Mouse (Mus musculus): ENCODE measurements at regions not wholly inside any gene's neighbourhood (a gene's known extent, or its start where the extent isn't known, plus 50 kb on each side); places are given as distances from the start of the nearest gene placed in this dataset.

- H3K27ac ChIP-seq = no peak overlapping the region
- H3K27me3 ChIP-seq = no peaks in the 10 kb centered on the region
- H3K4me2 ChIP-seq = no peak overlapping the region
- H3K36me3 ChIP-seq = no peaks in the 10 kb centered on the region
- no peak for ATAC-seq (ENCODE audit: insufficient number of reproducible peaks, insufficient read depth, low FRiP score, low TSS enrichment, low read depth)
- WGBS = 77% methylated on average over 3 of the region's 3 CpGs
- H3K9me3 ChIP-seq = no peaks in the 10 kb centered on the region
- no peaks in the 10 kb centered on the region for H3K4me1 ChIP-seq
- H3K4me3 ChIP-seq = no peak overlapping the region
- H3K9ac ChIP-seq = no peak overlapping the region
These were observed 88.4 kb downstream of the AI593442 start for GRCm38 (mm10) chr9:52591188-52591587.

- WGBS = 49% methylated on average over 4 of the region's 4 CpGs
- H3K27me3 ChIP-seq = no peaks in the 10 kb centered on the region
- H3K9ac ChIP-seq = no peak overlapping the region
- H3K4me1 ChIP-seq = 0 out of 2 replicates have a peak, but pooled peaks cover 5% of the 10 kb centered on the region
- H3K36me3 ChIP-seq = no peaks in the 10 kb centered on the region
- H3K4me2 ChIP-seq = no peak overlapping the region
- H3K9me3 ChIP-seq = no peaks in the 10 kb centered on the region
- H3K4me3 ChIP-seq = no peak overlapping the region
- ATAC-seq (ENCODE audit: insufficient number of reproducible peaks, insufficient read depth, low FRiP score, low TSS enrichment, low read depth) = no peak
- no peak overlapping the region for H3K27ac ChIP-seq
These were observed 105.5 kb downstream of the AI593442 start for GRCm38 (mm10) chr9:52574066-52574465.

GRCm38 (mm10) chr9:52551577-52552281 is 127.9 kb downstream of the AI593442 start:
- Histone ChIP-seq H3K36me3 (no peaks in the 10 kb centered on the region), H3K4me2 (no peak overlapping the region), H3K9ac (no peak overlapping the region), H3K27me3 (no peaks in the 10 kb centered on the region), H3K4me3 (no peak overlapping the region), H3K4me1 (no peaks in the 10 kb centered on the region), H3K9me3 (no peaks in the 10 kb centered on the region), H3K27ac (no peak overlapping the region)
- 44% methylated on average over 2 of the region's 2 CpGs for WGBS
- ATAC-seq (ENCODE audit: insufficient number of reproducible peaks, insufficient read depth, low FRiP score, low TSS enrichment, low read depth) = no peak

GRCm38 (mm10) chr9:52546071-52546470 is 133.5 kb downstream of the AI593442 start:
- ATAC-seq (ENCODE audit: insufficient number of reproducible peaks, insufficient read depth, low FRiP score, low TSS enrichment, low read depth) = no peak
- Histone ChIP-seq H3K9me3 (no peaks in the 10 kb centered on the region), H3K9ac (no peak overlapping the region), H3K4me3 (no peak overlapping the region), H3K4me1 (no peaks in the 10 kb centered on the region), H3K4me2 (no peak overlapping the region), H3K36me3 (no peaks in the 10 kb centered on the region), H3K27me3 (no peaks in the 10 kb centered on the region), H3K27ac (no peak overlapping the region)
- WGBS = 55% methylated on average over 2 of the region's 2 CpGs

GRCm38 (mm10) chr9:52539086-52539485 is 140.5 kb downstream of the AI593442 start:
- Histone ChIP-seq H3K4me3 (no peak overlapping the region), H3K4me2 (no peak overlapping the region), H3K36me3 (no peaks in the 10 kb centered on the region), H3K9me3 (no peaks in the 10 kb centered on the region), H3K27ac (no peak overlapping the region), H3K27me3 (no peaks in the 10 kb centered on the region), H3K4me1 (no peaks in the 10 kb centered on the region), H3K9ac (no peak overlapping the region)
- 82% methylated on average over 3 of the region's 3 CpGs for WGBS
- no peak for ATAC-seq (ENCODE audit: insufficient number of reproducible peaks, insufficient read depth, low FRiP score, low TSS enrichment, low read depth)

GRCm38 (mm10) chr9:52529444-52529915 is 150.1 kb downstream of the AI593442 start:
- H3K4me2 ChIP-seq = no peak overlapping the region
- 69% methylated on average over 6 of the region's 6 CpGs for WGBS
- no peaks in the 10 kb centered on the region for H3K9me3 ChIP-seq
- no peaks in the 10 kb centered on the region for H3K4me1 ChIP-seq
- H3K4me3 ChIP-seq = no peak overlapping the region
- H3K27me3 ChIP-seq = no peaks in the 10 kb centered on the region
- no peak for ATAC-seq (ENCODE audit: insufficient number of reproducible peaks, insufficient read depth, low FRiP score, low TSS enrichment, low read depth)
- no peak overlapping the region for H3K27ac ChIP-seq
- H3K36me3 ChIP-seq = no peaks in the 10 kb centered on the region
- H3K9ac ChIP-seq = no peak overlapping the region

- 83% methylated on average over 3 of the region's 3 CpGs for WGBS
- Histone ChIP-seq H3K9ac (no peak overlapping the region), H3K27me3 (no peaks in the 10 kb centered on the region), H3K4me3 (no peak overlapping the region), H3K9me3 (0 out of 2 replicates have a peak, but pooled peaks cover 5% of the 10 kb centered on the region), H3K36me3 (no peaks in the 10 kb centered on the region), H3K4me1 (peaks cover under 1% of the 10 kb centered on the region; the same call in 1 of the 2 replicates), H3K27ac (no peak overlapping the region), H3K4me2 (no peak overlapping the region)
- ATAC-seq (ENCODE audit: insufficient number of reproducible peaks, insufficient read depth, low FRiP score, low TSS enrichment, low read depth) = no peak
These were observed 179.1 kb downstream of the AI593442 start for GRCm38 (mm10) chr9:52500487-52500886.

- H3K36me3 ChIP-seq = no peaks in the 10 kb centered on the region
- H3K4me1 ChIP-seq = peaks cover 12% of the 10 kb centered on the region; the same call in 1 of the 2 replicates
- H3K4me2 ChIP-seq = no peak overlapping the region
- no peak overlapping the region for H3K4me3 ChIP-seq
- no peak overlapping the region for H3K9ac ChIP-seq
- 36% methylated on average over 8 of the region's 8 CpGs for WGBS
- no peaks in the 10 kb centered on the region for H3K27me3 ChIP-seq
- ATAC-seq (ENCODE audit: insufficient number of reproducible peaks, insufficient read depth, low FRiP score, low TSS enrichment, low read depth) = no peak
- H3K9me3 ChIP-seq = no peaks in the 10 kb centered on the region
- peak overlapping the region; percentile 44; the same call in 1 of the 2 replicates for H3K27ac ChIP-seq
These were observed 183.9 kb downstream of the AI593442 start for GRCm38 (mm10) chr9:52495483-52496270.

GRCm38 (mm10) chr9:52492947-52493505 is 186.6 kb downstream of the AI593442 start:
- H3K9me3 ChIP-seq = no peaks in the 10 kb centered on the region
- 29% methylated on average over 2 of the region's 2 CpGs for WGBS

GRCm38 (mm10) chr9:52473555-52474196 is 205.9 kb downstream of the AI593442 start:
- H3K27me3 ChIP-seq = no peaks in the 10 kb centered on the region
- H3K4me2 ChIP-seq = no peak overlapping the region
- H3K36me3 ChIP-seq = no peaks in the 10 kb centered on the region
- no peak for ATAC-seq (ENCODE audit: insufficient number of reproducible peaks, insufficient read depth, low FRiP score, low TSS enrichment, low read depth)
- 83% methylated on average over 11 of the region's 11 CpGs for WGBS
- H3K4me3 ChIP-seq = no peak overlapping the region
- H3K4me1 ChIP-seq = no peaks in the 10 kb centered on the region
- H3K27ac ChIP-seq = no peak overlapping the region
- H3K9me3 ChIP-seq = no peaks in the 10 kb centered on the region
- no peak overlapping the region for H3K9ac ChIP-seq

More at GRCm38 (mm10) chr9:52492947-52493505, 186.6 kb downstream of the AI593442 start:
- no peak overlapping the region for H3K27ac ChIP-seq
- no peak overlapping the region for H3K9ac ChIP-seq
- H3K4me3 ChIP-seq = no peak overlapping the region
- H3K4me1 ChIP-seq = peaks cover 12% of the 10 kb centered on the region; the same call in 1 of the 2 replicates
- ATAC-seq (ENCODE audit: insufficient number of reproducible peaks, insufficient read depth, low FRiP score, low TSS enrichment, low read depth) = no peak
- H3K27me3 ChIP-seq = no peaks in the 10 kb centered on the region
- no peak overlapping the region for H3K4me2 ChIP-seq
- H3K36me3 ChIP-seq = no peaks in the 10 kb centered on the region

- Histone ChIP-seq H3K27me3 (no peaks in the 10 kb centered on the region), H3K27ac (no peak overlapping the region), H3K9me3 (no peaks in the 10 kb centered on the region), H3K9ac (no peak overlapping the region), H3K4me2 (no peak overlapping the region), H3K36me3 (no peaks in the 10 kb centered on the region), H3K4me1 (no peaks in the 10 kb centered on the region), H3K4me3 (no peak overlapping the region)
- ATAC-seq (ENCODE audit: insufficient number of reproducible peaks, insufficient read depth, low FRiP score, low TSS enrichment, low read depth) = no peak
- WGBS = 57% methylated on average over 8 of the region's 8 CpGs
These were observed 206.7 kb downstream of the AI593442 start for GRCm38 (mm10) chr9:52472859-52473258.
